Mouse (Mus musculus): ENCODE data around the gene Aatk. TPM values are rescaled to one million over a fixed set of nuclear protein-coding genes. Genes with fewer than 3 reads are reported as not detected.

Aatk gene
- total RNA-seq, 2 experiments from 2014 or later, result 205 to 215 TPM

DNA sequence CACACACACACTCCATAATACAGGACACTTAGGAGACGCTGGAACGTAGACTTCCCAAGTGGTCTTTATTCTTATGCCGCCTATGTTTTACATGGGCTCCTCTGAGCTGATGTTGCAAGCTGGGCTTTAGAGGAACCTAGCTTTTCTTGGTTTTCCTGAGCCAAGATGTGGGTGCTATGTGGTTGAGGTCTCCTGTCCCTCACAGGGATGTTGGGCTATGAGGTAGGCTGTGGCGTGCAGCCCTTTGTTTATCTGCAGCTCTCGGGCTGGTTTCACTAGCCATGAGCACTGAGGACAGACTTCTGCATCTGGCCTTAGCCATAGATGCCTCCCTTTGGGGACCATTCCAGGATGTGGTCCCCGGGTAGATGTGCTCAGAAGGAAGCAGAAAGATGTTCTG lies 86.3 kb downstream of the Aatk start:
- DNase-seq (ENCODE audit: low spot score in 2 of 2), result no peak

DNA sequence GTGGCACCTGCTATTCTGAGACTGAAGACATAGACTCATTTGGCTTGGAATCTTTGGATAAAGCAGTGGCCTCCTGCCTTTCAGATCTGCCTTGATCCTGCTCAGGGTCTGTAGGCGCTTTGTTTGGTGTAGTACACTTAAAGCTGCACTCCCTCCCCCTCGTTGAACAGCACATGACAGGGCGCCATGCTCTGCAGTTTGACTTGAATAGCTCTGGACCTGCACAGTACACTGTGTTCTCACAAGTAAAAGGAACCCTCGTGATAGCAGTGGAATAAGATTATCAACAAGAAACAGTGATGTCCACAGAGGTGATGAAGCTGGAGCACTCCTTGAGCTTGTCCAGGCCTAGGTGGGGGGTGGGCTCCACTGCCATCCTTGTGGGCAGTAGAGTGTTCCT lies 87.3 kb downstream of the Aatk start:
- DNase-seq (ENCODE audit: low spot score in 2 of 2), result no peak

DNA sequence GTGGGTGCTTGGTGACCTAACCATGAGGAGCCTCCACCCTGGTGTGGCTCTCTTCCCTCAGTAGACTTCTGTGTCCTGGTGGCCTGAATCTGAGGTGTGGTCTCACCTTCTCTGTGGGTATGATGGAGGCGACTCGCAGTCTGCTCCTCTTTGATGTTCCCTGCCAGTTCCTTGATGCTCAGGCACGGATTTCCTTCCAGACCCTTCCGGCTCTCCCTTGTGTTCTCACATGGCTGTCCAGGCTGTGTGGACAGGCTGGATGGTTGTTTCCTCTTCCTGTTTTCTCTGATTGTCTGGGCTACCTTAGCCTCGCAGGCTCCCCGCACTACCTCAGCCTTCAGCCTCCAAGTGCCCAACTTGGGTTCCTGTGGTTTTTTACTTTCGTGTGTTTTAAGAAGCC lies 88.1 kb downstream of the Aatk start:
- DNase-seq (ENCODE audit: low spot score in 2 of 2), result no peak

Small RNA genes within 50 kb of the gene (microRNA-seq; reads per million reads assigned to microRNA genes)
- gene Gm25948 (0 to 0.20 reads per million in 2 experiments), gene Mir3065 (0 reads per million in 2 experiments), gene Mir338 (0 reads per million in 2 experiments)

Other genes starting within 250 kb of the Aatk start
- gene Chmp6, start 133.7 kb downstream of the Aatk start, total RNA-seq (2021), result 10 to 100 TPM; 33.7 to 36.0 TPM
- gene Baiap2, start 104.4 kb downstream of the Aatk start, total RNA-seq (2021), result 100 to 1,000 TPM; 257 to 261 TPM
- gene Cep131, start 39.7 kb upstream of the Aatk start, total RNA-seq (2021), result 10 to 100 TPM; 31.7 to 32.5 TPM
- 10 to 100 TPM; 13.9 to 17.9 TPM for gene Tepsin, start 51.6 kb upstream of the Aatk start, total RNA-seq (2021)
- gene Ndufaf8, start 51.8 kb upstream of the Aatk start, total RNA-seq (2021), result 10 to 100 TPM; 38.6 to 39.3 TPM
- gene Slc38a10, start 104.2 kb upstream of the Aatk start, total RNA-seq (2021), result 10 to 100 TPM; 81.4 to 86.5 TPM
- 10 to 100 TPM; 17.6 to 19.0 TPM for gene Bahcc1, start 185.8 kb upstream of the Aatk start, total RNA-seq (2021)

Measured in layer of hippocampus, adult 18-20 months (tissue).